Mouse (Mus musculus) mouse embryonic stem cell (cell line): ENCODE data around the gene Aff4.

ENCODE experiments used
- in situ Hi-C, 2 experiments: fragments of 300-500 bp; cut with MboI; formaldehyde crosslinking; loops; 1 replicate in 1 of 2; 3 replicates in 1 of 2; pipeline ENCODE4 v1.14.3; 2019 to 2020; ENCODE audit warnings: low sequenced_read_pairs in 2 of 2, low pct_unique_long_range_greater_than_20kb in 1 of 2, mixed read lengths in 1 of 2; ENCODE audit not compliant: unreplicated experiment in 1 of 2

The Aff4 gene

GRCm38 (mm10) chr11:53448529-53448928 is 97.9 kb downstream of the Aff4 start:
- in situ Hi-C loops: no loop called here

GRCm38 (mm10) chr11:53450070-53450705 is 99.6 kb downstream of the Aff4 start:
- in situ Hi-C loops: no loop called here

- in situ Hi-C loops: no loop called here
These were observed 100.7 kb downstream of the Aff4 start for GRCm38 (mm10) chr11:53451361-53451760.

- in situ Hi-C loops: no loop called here
These were observed 101.8 kb downstream of the Aff4 start for GRCm38 (mm10) chr11:53452396-53452795.

- in situ Hi-C loops: no loop called here
These were observed 102.4 kb downstream of the Aff4 start for GRCm38 (mm10) chr11:53453031-53453430.

GRCm38 (mm10) chr11:53456474-53457371 is 106.1 kb downstream of the Aff4 start, which contains the start of the genes Gm10447 and Shroom1:
TSS of gene Gm10447 (minus strand) at chr11:53457110.
TSS of gene Shroom1 (plus strand) at chr11:53457205.
- in situ Hi-C loops: no loop called here

- in situ Hi-C loops: no loop called here
These were observed 106.8 kb downstream of the Aff4 start for GRCm38 (mm10) chr11:53457372-53457954.

GRCm38 (mm10) chr11:53458996-53459395 is 108.4 kb downstream of the Aff4 start:
- in situ Hi-C loops: no loop called here

GRCm38 (mm10) chr11:53460192-53460591 is 109.6 kb downstream of the Aff4 start:
- in situ Hi-C loops: no loop called here

GRCm38 (mm10) chr11:53461727-53462126 is 111.1 kb downstream of the Aff4 start:
- in situ Hi-C loops: no loop called here

GRCm38 (mm10) chr11:53463551-53464424 is 113.2 kb downstream of the Aff4 start:
- in situ Hi-C loops: no loop called here

GRCm38 (mm10) chr11:53466231-53466971 is 115.8 kb downstream of the Aff4 start:
- in situ Hi-C loops: no loop called here

- in situ Hi-C loops: no loop called here
These were observed 118.8 kb downstream of the Aff4 start for GRCm38 (mm10) chr11:53469294-53469967.

GRCm38 (mm10) chr11:53469968-53470695 is 119.5 kb downstream of the Aff4 start, which contains the start of gene Gm9837:
TSS of gene Gm9837 (minus strand) at chr11:53470479.
- in situ Hi-C loops: no loop called here
